Mouse (Mus musculus): Measurements from ENCODE around the gene Tmem63a. TPM values are rescaled to one million over a fixed set of nuclear protein-coding genes. Genes with fewer than 3 reads are reported as not detected.

Gene Tmem63a
- polyA plus RNA-seq, 1 experiment from 2014 or later: 5.2 TPM

DNA sequence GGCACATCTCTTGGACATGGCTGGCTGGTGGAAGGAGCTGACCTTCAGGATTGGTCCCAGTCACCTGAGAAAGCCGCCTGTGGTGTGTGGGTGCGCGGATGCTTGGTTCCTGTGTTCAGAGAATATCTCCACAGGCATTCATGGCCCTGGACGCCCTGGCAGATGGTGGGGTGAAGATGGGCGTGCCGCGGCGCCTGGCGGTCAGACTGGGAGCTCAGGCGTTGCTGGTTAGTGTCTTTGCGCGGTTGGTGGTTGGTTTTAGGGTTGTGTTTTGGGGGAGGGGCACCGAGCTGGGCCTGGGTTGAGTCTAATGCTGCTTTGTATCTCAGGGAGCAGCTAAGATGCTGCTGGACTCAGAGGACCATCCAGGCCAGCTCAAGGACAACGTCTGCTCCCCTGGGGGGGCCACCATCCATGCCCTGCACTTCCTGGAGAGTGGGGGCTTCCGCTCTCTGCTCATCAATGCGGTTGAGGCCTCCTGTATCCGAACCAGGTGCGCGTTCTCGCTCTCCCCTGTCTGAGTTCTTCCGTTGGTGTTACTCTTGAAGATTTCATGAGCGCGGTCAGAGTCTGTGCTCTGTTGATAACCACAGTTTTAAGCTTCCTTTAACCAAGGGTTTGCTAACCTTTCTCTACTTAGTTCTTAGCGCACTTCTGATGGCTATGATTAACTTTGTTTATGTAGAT is 35.5 kb upstream of the Tmem63a start:
- Histone ChIP-seq H3K27ac (peak overlapping the region; percentile 99), H3K4me1 (replicated peaks) (peaks cover 74% of the 10 kb centered on the region), H3K9ac (peak overlapping the region; percentile 97), H3K9me3 (replicated peaks) (no peaks in the 10 kb centered on the region), H3K4me2 (peak overlapping the region; percentile 79), H3K36me3 (peaks cover 41% of the 10 kb centered on the region), H3K4me3 (replicated peaks) (peak overlapping the region; percentile 94), H3K27me3 (no peaks in the 10 kb centered on the region)
- no peak for ATAC-seq (ENCODE audit: low read depth)
- peak; percentile 55 for DNase-seq
- 79% methylated on average over 24 of the region's 24 CpGs for WGBS (ENCODE audit: insufficient replicate concordance)

DNA sequence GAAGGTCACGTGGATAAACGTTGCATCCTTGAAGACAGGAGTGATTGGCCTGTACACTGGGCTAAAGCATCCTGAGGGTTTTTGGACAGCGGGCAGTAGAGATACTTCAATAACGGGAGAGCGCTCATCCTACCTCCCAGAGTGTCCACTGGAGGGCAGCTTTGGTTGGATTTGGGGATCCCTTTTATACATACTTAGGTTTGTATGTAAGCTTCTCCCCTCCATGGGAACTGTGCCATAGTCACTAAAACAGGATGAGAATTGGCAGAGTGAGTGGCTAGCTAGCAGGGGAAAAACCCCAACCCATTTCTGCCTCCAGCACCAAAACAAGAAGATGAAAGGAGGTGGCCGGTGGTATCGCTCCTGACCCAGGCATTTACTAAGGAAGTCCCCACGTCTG is 31.0 kb upstream of the Tmem63a start:
- DNase-seq (no peak), ATAC-seq (ENCODE audit: low read depth) (no peak; the same call in 1 of the 2 replicates)
- peak overlapping the region; percentile 26; the same call in 1 of the 2 replicates for H3K4me3 ChIP-seq (replicated peaks)
- WGBS (ENCODE audit: insufficient replicate concordance): 44% methylated on average over 8 of the region's 8 CpGs
- no peaks in the 10 kb centered on the region for H3K9me3 ChIP-seq (replicated peaks)
- peak overlapping the region; percentile 60 for H3K27ac ChIP-seq
- peaks cover 77% of the 10 kb centered on the region for H3K4me1 ChIP-seq (replicated peaks)
- H3K36me3 ChIP-seq: peaks cover 32% of the 10 kb centered on the region
- H3K27me3 ChIP-seq: no peaks in the 10 kb centered on the region
- H3K4me2 ChIP-seq: peak overlapping the region; percentile 57
- peak overlapping the region; percentile 42 for H3K9ac ChIP-seq

DNA sequence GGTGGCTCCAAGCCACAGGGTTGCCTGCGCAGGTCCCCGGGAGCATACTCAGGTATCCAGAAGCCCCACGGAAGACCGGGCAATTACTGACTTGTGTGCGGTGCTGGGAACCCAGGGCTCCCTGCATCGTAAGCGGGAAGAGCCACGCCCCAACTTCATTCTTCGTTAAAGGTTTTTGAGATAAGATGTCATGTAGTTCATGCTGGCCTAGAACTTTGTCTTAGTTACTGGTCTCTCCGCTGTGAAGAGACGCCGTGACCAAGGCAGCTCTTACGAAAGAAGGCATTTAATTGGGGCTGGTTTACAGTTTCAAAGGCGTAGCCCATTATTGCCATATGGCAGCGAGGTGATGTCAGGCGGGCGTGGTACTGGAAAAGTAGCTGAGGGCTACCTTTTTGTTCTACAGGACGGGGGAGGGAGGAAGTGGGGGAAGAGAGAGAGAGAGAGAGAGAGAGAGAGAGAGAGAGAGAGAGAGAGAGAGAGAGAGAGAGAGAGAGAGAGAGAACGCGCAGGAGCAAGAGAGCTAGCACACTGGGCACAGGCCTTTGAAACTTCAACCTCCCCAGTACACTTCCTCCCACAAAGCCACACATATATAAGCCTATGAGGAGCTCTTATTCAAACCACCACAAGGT is 30.4 kb upstream of the Tmem63a start:
- Histone ChIP-seq H3K4me3 (replicated peaks) (peak overlapping the region; percentile 26; the same call in 1 of the 2 replicates), H3K27me3 (no peaks in the 10 kb centered on the region), H3K9ac (peak overlapping the region; percentile 42), H3K4me1 (replicated peaks) (peaks cover 75% of the 10 kb centered on the region), H3K27ac (peak overlapping the region; percentile 60), H3K36me3 (peaks cover 26% of the 10 kb centered on the region), H3K9me3 (replicated peaks) (no peaks in the 10 kb centered on the region), H3K4me2 (peak overlapping the region; percentile 57)
- peak; percentile 72 for ATAC-seq (ENCODE audit: low read depth)
- WGBS (ENCODE audit: insufficient replicate concordance): 29% methylated on average over 20 of the region's 20 CpGs
- no peak for DNase-seq

- ATAC-seq (ENCODE audit: low read depth): no peak
- no peak for DNase-seq
- Histone ChIP-seq H3K27ac (peak overlapping the region; percentile 60), H3K36me3 (peaks cover 16% of the 10 kb centered on the region), H3K9me3 (replicated peaks) (no peaks in the 10 kb centered on the region), H3K27me3 (no peaks in the 10 kb centered on the region), H3K9ac (peak overlapping the region; percentile 29; the same call in 1 of the 2 replicates), H3K4me3 (replicated peaks) (no peak overlapping the region), H3K4me2 (no peak overlapping the region), H3K4me1 (replicated peaks) (peaks cover 65% of the 10 kb centered on the region)
- WGBS (ENCODE audit: insufficient replicate concordance): 62% methylated on average over 5 of the region's 5 CpGs
Observed at GRCm38 (mm10) chr1:180912792-180913191, 29.4 kb upstream of the Tmem63a start.

- H3K27me3 ChIP-seq: no peaks in the 10 kb centered on the region
- DNase-seq (no peak), ATAC-seq (ENCODE audit: low read depth) (no peak)
- no peak overlapping the region for H3K9ac ChIP-seq
- peaks cover 55% of the 10 kb centered on the region for H3K4me1 ChIP-seq (replicated peaks)
- H3K9me3 ChIP-seq (replicated peaks): no peaks in the 10 kb centered on the region
- no peak overlapping the region for H3K4me2 ChIP-seq
- no peak overlapping the region for H3K4me3 ChIP-seq (replicated peaks)
- peaks cover 6% of the 10 kb centered on the region for H3K36me3 ChIP-seq
- no peak overlapping the region for H3K27ac ChIP-seq
- WGBS (ENCODE audit: insufficient replicate concordance): 75% methylated on average over 4 of the region's 4 CpGs
Observed at GRCm38 (mm10) chr1:180913797-180914196, 28.3 kb upstream of the Tmem63a start.

- no peak overlapping the region for H3K4me2 ChIP-seq
- WGBS (ENCODE audit: insufficient replicate concordance): 66% methylated on average over 11 of the region's 11 CpGs
- no peak for DNase-seq
- no peaks in the 10 kb centered on the region for H3K9me3 ChIP-seq (replicated peaks)
- no peak for ATAC-seq (ENCODE audit: low read depth)
- H3K4me1 ChIP-seq (replicated peaks): peaks cover 49% of the 10 kb centered on the region
- no peaks in the 10 kb centered on the region for H3K27me3 ChIP-seq
- no peak overlapping the region for H3K4me3 ChIP-seq (replicated peaks)
- H3K36me3 ChIP-seq: no peaks in the 10 kb centered on the region
- no peak overlapping the region for H3K9ac ChIP-seq
- no peak overlapping the region for H3K27ac ChIP-seq
Observed at GRCm38 (mm10) chr1:180916425-180916824, 25.7 kb upstream of the Tmem63a start.

DNA sequence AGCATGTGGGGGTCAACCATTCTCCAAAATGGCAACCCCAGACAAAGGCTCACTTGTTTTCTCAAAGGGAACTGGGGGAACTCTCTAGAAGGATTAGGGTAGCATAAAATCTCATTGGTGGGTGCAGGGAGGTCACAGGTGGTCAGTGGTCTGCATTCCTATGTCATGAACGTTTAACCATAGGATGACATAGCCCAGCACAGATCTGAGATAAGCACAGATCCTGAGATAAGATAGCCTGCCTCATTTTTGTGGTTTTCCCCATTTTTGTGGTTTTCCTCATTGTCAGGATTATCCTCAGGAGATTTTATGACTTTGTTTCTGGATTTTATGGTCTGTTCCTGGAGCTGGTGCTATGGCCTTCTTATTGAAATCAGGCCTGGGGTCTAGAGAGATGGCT is 25.1 kb upstream of the Tmem63a start:
- Histone ChIP-seq H3K4me1 (replicated peaks) (peaks cover 43% of the 10 kb centered on the region), H3K36me3 (no peaks in the 10 kb centered on the region), H3K27me3 (no peaks in the 10 kb centered on the region), H3K4me2 (no peak overlapping the region), H3K9ac (no peak overlapping the region), H3K4me3 (replicated peaks) (no peak overlapping the region), H3K9me3 (replicated peaks) (no peaks in the 10 kb centered on the region), H3K27ac (no peak overlapping the region)
- ATAC-seq (ENCODE audit: low read depth) (no peak), DNase-seq (no peak)
- WGBS (ENCODE audit: insufficient replicate concordance): 10% methylated on average over 1 of the region's 1 CpGs

DNA sequence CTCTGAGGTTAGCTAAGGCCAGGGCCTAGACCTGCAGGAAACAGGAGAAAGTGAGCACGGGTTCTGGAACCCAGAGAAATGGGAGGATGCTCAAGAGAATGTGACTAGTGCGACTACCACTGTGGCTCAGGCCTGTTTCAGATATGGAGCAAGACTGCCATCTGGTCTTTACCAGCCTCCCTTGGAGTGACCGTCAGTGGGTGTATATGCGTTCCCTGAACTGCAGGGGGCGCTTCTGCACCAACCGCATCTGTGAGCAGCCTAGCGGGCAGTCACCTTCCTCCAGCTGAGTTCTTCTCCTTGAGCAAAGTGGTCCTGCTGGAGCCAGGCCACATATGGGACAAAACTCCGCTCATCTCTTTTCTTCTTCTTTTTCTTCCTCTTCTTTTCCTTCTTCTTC is 22.5 kb upstream of the Tmem63a start:
- Histone ChIP-seq H3K4me2 (no peak overlapping the region), H3K27ac (no peak overlapping the region), H3K4me3 (replicated peaks) (no peak overlapping the region), H3K9ac (peak overlapping the region; percentile 11; the same call in 1 of the 2 replicates), H3K9me3 (replicated peaks) (no peaks in the 10 kb centered on the region), H3K36me3 (no peaks in the 10 kb centered on the region), H3K27me3 (no peaks in the 10 kb centered on the region), H3K4me1 (replicated peaks) (peaks cover 32% of the 10 kb centered on the region)
- WGBS (ENCODE audit: insufficient replicate concordance): 24% methylated on average over 8 of the region's 8 CpGs
- ATAC-seq (ENCODE audit: low read depth) (peak; percentile 77), DNase-seq (peak; percentile 60)

DNA sequence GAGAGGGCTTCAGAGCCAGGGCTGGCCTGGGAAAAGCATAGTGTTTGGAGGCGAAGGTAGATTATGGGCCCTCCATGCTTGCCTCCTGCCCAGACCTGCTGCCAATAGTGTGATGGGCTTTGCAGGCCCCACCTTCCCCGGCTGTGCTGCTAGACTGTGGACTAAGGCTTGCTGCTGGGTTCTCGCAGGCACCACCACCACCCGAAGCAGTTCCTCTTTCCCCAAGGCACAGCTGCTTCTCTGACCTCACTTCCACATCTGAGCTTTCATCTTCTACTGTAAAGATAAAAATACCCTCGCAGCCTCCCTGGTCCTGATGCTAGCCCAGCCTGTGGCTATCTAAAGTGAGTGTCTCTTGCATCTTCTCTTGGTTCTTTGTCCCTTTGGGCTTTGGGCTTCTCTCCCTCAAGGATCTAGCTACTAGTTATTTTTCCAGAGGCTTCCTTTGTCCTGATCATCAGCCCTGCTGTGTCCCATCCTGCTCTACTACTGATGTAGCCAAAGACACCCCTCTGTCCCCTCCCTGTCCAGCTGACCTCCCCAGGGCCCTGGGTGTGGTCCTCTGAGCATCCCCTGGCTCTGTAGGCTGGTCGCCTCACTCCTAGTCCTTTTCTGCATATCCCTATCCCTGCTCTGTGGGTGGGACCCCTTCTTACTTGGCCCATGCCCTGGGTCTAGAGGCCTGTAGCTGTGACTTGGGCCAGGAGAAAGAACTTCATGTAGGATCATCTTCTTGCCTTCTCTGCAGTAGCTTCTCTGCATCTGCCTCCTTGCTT is 19.7 kb upstream of the Tmem63a start:
- Histone ChIP-seq H3K9me3 (replicated peaks) (no peaks in the 10 kb centered on the region), H3K9ac (no peak overlapping the region), H3K4me2 (no peak overlapping the region), H3K4me3 (replicated peaks) (no peak overlapping the region), H3K27ac (no peak overlapping the region), H3K4me1 (replicated peaks) (peaks cover 13% of the 10 kb centered on the region), H3K36me3 (no peaks in the 10 kb centered on the region), H3K27me3 (0 out of 2 replicates have a peak, but pooled peaks cover 3% of the 10 kb centered on the region)
- WGBS (ENCODE audit: insufficient replicate concordance): 27% methylated on average over 6 of the region's 6 CpGs
- ATAC-seq (ENCODE audit: low read depth): no peak
- no peak for DNase-seq

DNA sequence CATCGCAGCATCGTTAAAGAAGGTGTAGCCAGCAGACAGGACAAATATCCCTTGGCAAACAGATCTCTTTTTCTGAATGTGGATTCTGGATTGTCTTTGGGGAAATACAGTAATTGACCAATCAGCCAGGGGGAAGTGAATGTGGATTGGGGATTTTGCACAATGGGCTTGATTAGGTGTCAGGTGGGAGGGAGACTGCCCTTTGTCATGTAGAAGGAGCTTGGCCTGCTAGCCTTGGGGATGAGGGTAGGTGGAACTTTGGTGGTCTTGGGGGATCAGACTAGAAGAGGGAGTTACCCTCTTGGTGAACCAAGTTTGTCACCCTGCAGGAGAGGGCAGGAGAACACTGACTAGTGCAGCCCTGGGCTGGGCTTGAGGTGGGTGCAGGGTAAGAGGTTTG is 17.4 kb upstream of the Tmem63a start:
- H3K4me1 ChIP-seq (replicated peaks): peaks cover 8% of the 10 kb centered on the region
- H3K4me3 ChIP-seq (replicated peaks): no peak overlapping the region
- no peaks in the 10 kb centered on the region for H3K36me3 ChIP-seq
- 0 out of 2 replicates have a peak, but pooled peaks cover 3% of the 10 kb centered on the region for H3K27me3 ChIP-seq
- no peak overlapping the region for H3K4me2 ChIP-seq
- H3K9me3 ChIP-seq (replicated peaks): no peaks in the 10 kb centered on the region
- H3K9ac ChIP-seq: no peak overlapping the region
- no peak overlapping the region for H3K27ac ChIP-seq
- ATAC-seq (ENCODE audit: low read depth) (no peak), DNase-seq (no peak)
- WGBS (ENCODE audit: insufficient replicate concordance): 62% methylated on average over 2 of the region's 2 CpGs

DNA sequence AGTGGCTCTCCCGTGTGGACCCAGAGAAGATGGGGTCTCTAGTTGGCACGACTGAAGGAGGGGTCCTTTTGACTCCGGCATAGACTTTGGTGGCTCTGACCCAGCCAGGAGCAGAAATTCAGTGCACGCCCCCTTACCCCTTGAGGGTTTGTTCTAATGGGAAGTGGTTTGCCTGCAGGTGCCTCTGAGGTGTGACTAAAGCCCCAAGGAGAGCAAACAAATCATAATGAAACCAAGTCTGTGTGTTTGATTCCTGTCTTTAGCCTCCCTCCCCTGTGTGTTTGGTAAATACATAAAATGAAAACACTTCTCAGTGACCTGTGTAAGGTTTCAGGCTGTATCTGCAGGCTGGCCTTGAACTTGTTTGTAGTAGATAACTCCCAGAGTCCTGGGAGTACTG is 15.9 kb upstream of the Tmem63a start:
- 46% methylated on average over 4 of the region's 4 CpGs for WGBS (ENCODE audit: insufficient replicate concordance)
- no peak overlapping the region for H3K9ac ChIP-seq

More for the DNA sequence above, 15.9 kb upstream of the Tmem63a start:
- 0 out of 2 replicates have a peak, but pooled peaks cover 3% of the 10 kb centered on the region for H3K27me3 ChIP-seq
- DNase-seq (no peak), ATAC-seq (ENCODE audit: low read depth) (no peak)
- H3K36me3 ChIP-seq: no peaks in the 10 kb centered on the region
- H3K4me3 ChIP-seq (replicated peaks): no peak overlapping the region
- H3K4me2 ChIP-seq: no peak overlapping the region
- no peak overlapping the region for H3K27ac ChIP-seq
- no peaks in the 10 kb centered on the region for H3K9me3 ChIP-seq (replicated peaks)
- H3K4me1 ChIP-seq (replicated peaks): peaks cover 9% of the 10 kb centered on the region

Measured in liver, embryonic 13.5 days (tissue).